Mouse (Mus musculus): Measurements from ENCODE around the gene Pigb.

GRCm38 (mm10) chr9:72972435-72972834 lies 67.7 kb downstream of the Pigb start:
- TF ChIP-seq CTCF (IDR thresholded peaks at IDR 0.05; ENCODE audit: control insufficient read depth, insufficient read depth, low read length) = no peak
- TF ChIP-seq POLR2A (IDR thresholded peaks at IDR 0.05; ENCODE audit: borderline replicate concordance, control insufficient read depth, low read depth, low read length) = no peak

All from bone marrow, adult 2 months (tissue).